In genomic region chr12:86834416-86834772, GRCm38 (mm10) we compare ENCODE assay signal across 8 mouse cellular contexts. TPM values are rescaled to one million over a fixed set of nuclear protein-coding genes. Genes with fewer than 3 reads are reported as not detected.
A peak's percentile ranks its signal among the peaks of the same experiment; 100 is the strongest.
DNase-seq lines count a peak whose midpoint lies in the region; ATAC-seq and TF ChIP-seq lines count a peak whose summit lies in the region.

No protein-coding gene starts in this region.

- ATAC-seq in embryonic facial prominence, embryonic 14.5 days (ENCODE audit: low read depth) = no peak

- H3K27me3 ChIP-seq in testis, adult 2 months (ENCODE audit: control insufficient read depth, insufficient read depth, low read length) = no peaks in the 10 kb centered on the region
- no peaks in the 10 kb centered on the region for H3K27me3 ChIP-seq in embryonic facial prominence, embryonic 14.5 days (replicated peaks; ENCODE audit: control insufficient read depth, insufficient read depth, low read length)

- peak overlapping the region; percentile 8; the same call in 1 of the 2 replicates for H3K27ac ChIP-seq in testis, adult 2 months (ENCODE audit: control insufficient read depth, insufficient read depth, low read depth, low read length)
- H3K27ac ChIP-seq in embryonic facial prominence, embryonic 14.5 days (replicated peaks; ENCODE audit: low read depth, low read length) = peak overlapping the region; percentile 39; the same call in 1 of the 2 replicates

- no peak overlapping the region for H3K4me3 ChIP-seq in testis, adult 2 months (ENCODE audit: control insufficient read depth, low read depth, low read length)
- H3K4me3 ChIP-seq in embryonic facial prominence, embryonic 14.5 days (ENCODE audit: low read depth, low read length) = no peak overlapping the region

- no peak overlapping the region for H3K4me2 ChIP-seq in embryonic facial prominence, embryonic 14.5 days (ENCODE audit: low read depth, low read length)

- no peaks in the 10 kb centered on the region for H3K36me3 ChIP-seq in testis, adult 2 months (ENCODE audit: control insufficient read depth, insufficient read depth, low read length)
- no peaks in the 10 kb centered on the region for H3K36me3 ChIP-seq in embryonic facial prominence, embryonic 14.5 days (ENCODE audit: control insufficient read depth, insufficient read depth, low read length)

- TF ChIP-seq POLR2A in testis, adult 2 months (IDR thresholded peaks at IDR 0.05; ENCODE audit: control insufficient read depth, low read depth, low read length) = no peak

- no peaks in the 10 kb centered on the region for H3K9me3 ChIP-seq in embryonic facial prominence, embryonic 14.5 days (ENCODE audit: control insufficient read depth, low read length)

- H3K4me1 ChIP-seq in testis, adult 2 months (ENCODE audit: control insufficient read depth, insufficient read depth, low read length) = peaks cover 20% of the 10 kb centered on the region
- peaks cover 35% of the 10 kb centered on the region for H3K4me1 ChIP-seq in embryonic facial prominence, embryonic 14.5 days (ENCODE audit: control insufficient read depth, insufficient read depth, low read length)

- no peak overlapping the region for H3K9ac ChIP-seq in embryonic facial prominence, embryonic 14.5 days (ENCODE audit: low read depth, low read length)

- TF ChIP-seq CTCF in testis, adult 2 months (IDR thresholded peaks at IDR 0.05; ENCODE audit: control insufficient read depth, insufficient read depth, insufficient replicate concordance, low read depth, low read length) = no peak

- 91% methylated on average over 3 of the region's 3 CpGs for WGBS in embryonic facial prominence, embryonic 14.5 days

- DNase-seq in testis, postnatal 10 days (ENCODE audit: low spot score) = no peak
- no peak for DNase-seq in embryonic facial prominence, embryonic 14.5 days (ENCODE audit: low spot score)
- DNase-seq in lung, postnatal 4 days = peak; percentile 24 to 34
- DNase-seq in thymus, postnatal 4 days = peak; percentile 59
- no peak for DNase-seq in cerebellum, postnatal 4 days (ENCODE audit: low spot score in 2 of 2)
- no peak for DNase-seq in layer of hippocampus, postnatal 14 days (ENCODE audit: low spot score in 2 of 2)
- no peak for DNase-seq in testis, postnatal 14 days (ENCODE audit: low spot score)

RNA-seq across cellular contexts. Expression of gene Irf2bpl, which starts 50.2 kb away (rescaled TPM):
- polyA plus RNA-seq in testis, adult 2 months (2012; rRNA removed) = 2.8 and 3.2 TPM in 2 replicates
- 33.5 and 33.8 TPM in 2 replicates for polyA plus RNA-seq in embryonic facial prominence, embryonic 14.5 days (2014; fragmentation: Nextera tagmentation; extraction: Ambion mirVana)
- total RNA-seq in layer of hippocampus, postnatal 14 days (2021) = 10 to 100 TPM; 64.9 to 65.1 TPM

Comparison
In these comparisons a context has a peak if more than half of its experiments do, and no peak if none do; other contexts are left out.
1. DNase-seq: peak in lung, postnatal 4 days (2 of 2) and thymus, postnatal 4 days (single experiment); none in testis, postnatal 10 days (single experiment), embryonic facial prominence, embryonic 14.5 days (single experiment), cerebellum, postnatal 4 days (0 of 2), layer of hippocampus, postnatal 14 days (0 of 2) and testis, postnatal 14 days (single experiment).